Mouse (Mus musculus) heart, postnatal 14 days (tissue): ENCODE measurements around the gene Cox17. TPM values are rescaled to one million over a fixed set of nuclear protein-coding genes. Genes with fewer than 3 reads are reported as not detected.

Experiments
- DNase-seq, 2 experiments: peaks; one replicate each; pipeline ENCODE4 v3.0.0; 2021 to 2022
- intact Hi-C: fragments of 180-260 bp; cut with DNase I; formaldehyde crosslinking; loops from one replicate; pipeline ENCODE4 v1.15.1; 2025
- total RNA-seq, 2 experiments: library from RNA; stranded (reverse); gene quantifications; 2 replicates each; pipeline ENCODE4 v1.2.3; 2021

Gene Cox17
- total RNA-seq, 2 experiments from 2014 or later, result 227 to 256 TPM

DNA sequence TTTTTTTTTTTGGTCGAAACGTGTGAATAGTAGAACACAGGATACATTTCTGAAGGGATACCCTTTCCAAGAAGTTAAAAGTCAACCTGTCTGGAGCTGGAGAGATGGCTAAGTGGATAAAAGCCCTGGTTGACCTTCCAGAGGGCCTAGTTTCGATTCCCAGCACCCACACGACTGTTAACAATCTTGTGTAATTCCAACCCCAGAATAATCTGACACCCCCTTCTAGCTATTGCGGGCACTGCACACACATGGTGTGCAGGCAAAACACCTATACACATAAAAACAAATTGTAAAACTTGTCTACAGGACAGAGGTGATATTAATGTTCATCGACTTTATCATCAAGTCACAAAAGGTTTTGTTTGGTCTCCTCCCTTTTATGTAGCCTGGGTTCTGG is 797 bp downstream of the Cox17 start:
- intact Hi-C loops, result no loop called here
- no peak for DNase-seq

DNA sequence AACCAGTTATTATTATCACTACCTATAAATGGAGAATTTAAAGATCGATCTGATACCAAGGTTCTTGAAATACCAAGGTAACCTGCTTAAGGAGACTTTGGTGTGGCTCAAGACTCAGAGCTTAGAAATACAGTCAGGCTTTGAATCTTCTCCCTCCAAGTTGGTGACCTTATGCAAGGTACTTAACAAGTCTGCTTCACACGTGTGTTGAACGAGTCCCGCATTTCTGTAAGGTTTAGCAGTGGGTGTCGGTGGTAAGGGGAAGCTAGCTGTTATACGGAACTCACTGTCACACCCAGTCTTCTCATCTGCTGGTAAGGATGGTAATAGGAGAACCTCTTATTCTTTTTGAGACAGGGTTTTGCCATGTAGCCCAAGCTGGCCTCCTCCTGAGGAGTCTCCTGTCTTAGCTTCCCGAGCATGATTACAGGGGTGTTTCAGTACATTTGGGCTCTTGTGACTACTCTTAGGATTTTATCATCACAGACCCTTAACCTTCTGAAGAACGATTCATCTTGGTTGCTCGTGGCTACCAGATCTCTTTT is 1.5 kb downstream of the Cox17 start:
- DNase-seq, result no peak
- intact Hi-C loops, result loop anchor here (1.0 kb wide), 1 partner anchor 26 kb away; no protein-coding TSS in a partner anchor

DNA sequence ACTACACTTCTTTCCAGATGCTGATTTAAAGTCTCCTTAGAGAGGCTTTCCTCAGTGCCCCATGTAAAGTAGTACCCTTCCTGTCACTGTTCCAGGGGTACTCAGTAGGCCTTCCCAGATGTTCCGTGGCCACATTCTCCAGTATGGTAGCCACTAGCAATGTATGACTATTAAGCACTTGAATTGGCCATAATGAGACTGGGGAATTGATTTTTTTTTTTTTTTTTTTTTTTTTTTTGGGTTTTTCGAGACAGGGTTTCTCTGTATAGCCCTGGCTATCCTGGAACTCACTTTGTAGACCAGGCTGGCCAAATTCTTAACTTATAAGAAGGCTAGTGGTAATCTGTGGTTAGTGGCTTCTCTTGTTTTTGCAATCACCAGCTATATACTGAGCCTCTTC is 3.1 kb downstream of the Cox17 start:
- intact Hi-C loops, result no loop called here
- DNase-seq, result no peak

DNA sequence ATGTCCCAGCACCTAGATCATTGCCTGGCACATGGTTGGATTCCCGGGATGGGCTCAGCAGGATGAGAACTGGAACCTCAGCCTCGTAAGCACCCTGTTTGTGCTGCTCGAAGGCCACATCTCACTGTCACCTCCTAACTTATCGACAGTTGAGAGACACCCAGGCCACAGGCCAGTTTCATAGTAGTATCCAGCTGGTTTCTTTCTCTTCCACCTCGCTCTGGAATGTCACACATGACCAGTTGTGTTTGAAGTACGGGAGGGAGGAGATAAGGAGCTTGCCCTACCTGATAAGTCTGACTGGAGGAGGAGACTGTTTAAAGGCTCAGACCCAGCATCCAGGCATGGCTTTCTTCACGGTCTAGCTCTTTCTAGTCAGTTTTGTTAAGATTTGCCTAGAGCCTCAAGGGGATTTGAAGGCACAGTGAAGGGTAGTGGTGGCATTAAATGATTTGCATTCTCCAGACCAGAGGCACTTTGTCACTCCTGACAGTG is 3.6 kb downstream of the Cox17 start:
- intact Hi-C loops, result no loop called here
- DNase-seq, result peak; percentile 47 to 68

GRCm38 (mm10) chr16:38350939-38351338 is 4.1 kb downstream of the Cox17 start:
- intact Hi-C loops, result no loop called here
- DNase-seq, result no peak

GRCm38 (mm10) chr16:38352031-38352430 is 5.2 kb downstream of the Cox17 start:
- intact Hi-C loops, result no loop called here
- peak; percentile 63 to 74 for DNase-seq

DNA sequence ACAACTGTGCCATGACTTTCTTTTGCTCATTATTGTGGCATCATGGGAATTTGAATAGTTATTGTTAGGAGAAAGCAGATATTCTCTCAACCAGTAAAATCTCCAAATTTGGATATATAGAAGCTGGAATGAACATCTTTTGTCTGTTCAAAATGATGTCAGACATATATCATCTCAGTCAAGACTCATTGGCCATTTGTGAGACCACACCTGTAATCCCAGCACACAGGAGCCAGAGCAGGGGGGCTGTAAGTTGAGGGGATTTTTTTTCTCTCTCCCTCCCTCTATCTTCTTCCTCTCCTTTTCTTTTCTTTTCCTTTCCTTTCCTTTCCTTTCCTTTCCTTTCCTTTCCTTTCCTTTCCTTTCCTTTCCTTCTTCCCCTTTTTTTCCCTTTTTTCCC is 6.1 kb downstream of the Cox17 start:
- no peak for DNase-seq
- intact Hi-C loops, result no loop called here

- intact Hi-C loops, result no loop called here
- DNase-seq, result no peak
Measured at GRCm38 (mm10) chr16:38353642-38354041, 6.9 kb downstream of the Cox17 start.

DNA sequence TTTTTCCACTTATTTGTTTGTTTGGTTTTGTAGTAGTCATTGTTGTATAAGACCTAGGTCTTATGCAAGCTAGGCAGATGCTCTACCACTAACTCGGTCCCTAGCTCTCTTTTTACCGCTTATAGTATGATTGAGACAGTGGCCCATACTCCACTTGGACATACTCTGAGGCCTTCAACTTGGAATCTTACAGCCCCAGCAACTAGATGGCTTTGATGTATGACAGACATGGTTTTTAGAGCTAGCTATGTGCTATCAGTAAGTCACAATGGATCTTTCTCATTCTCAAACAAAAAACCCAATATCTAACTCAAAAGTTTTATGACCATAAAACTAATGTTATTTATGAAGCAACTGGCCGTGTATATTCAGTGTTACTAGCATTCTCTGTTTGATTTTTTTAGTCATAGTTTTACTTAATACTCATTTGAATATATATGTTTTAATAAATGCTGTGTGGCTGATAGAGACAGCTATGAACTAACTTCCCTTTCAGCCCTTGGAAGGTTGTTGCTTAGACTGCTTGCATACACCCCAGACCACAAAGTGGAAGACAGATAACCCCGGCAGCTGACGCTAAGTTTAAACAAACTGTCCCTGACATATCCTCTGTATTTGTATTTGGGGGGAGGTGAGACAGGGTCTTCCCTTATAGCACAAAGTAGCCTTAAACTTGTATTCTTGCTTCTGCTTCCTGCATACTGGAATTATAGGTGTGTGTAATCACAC is 7.6 kb downstream of the Cox17 start:
- no peak for DNase-seq
- intact Hi-C loops, result no loop called here

DNA sequence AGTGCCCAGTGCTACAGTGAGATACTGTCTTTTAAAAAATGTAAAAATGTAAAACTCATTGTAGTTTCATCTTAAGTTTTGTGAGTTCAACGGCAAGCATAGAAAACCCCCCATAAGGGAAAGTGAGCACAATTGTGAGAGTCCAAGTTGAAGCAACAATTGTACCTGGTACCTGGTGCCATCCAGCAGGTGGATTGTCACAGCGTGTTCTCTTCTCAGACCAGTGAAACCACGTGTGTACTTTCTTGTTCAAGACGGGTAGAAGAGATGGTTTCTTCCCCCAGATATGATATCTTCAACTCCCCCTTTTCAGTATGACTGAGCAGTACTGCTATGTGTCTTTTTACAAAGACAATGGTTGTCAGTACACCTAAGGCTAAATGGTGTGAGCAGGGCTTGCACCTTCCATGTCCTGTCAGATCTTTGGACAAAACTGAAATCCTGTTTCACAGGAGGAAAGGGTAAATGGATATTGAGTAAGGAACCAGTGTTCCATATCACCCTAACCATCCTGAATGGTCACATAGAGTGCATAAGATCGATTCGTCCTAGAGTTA is 11.5 kb downstream of the Cox17 start:
- no peak for DNase-seq
- intact Hi-C loops, result no loop called here

- DNase-seq, result no peak
- intact Hi-C loops, result no loop called here
Measured at GRCm38 (mm10) chr16:38359241-38359640, 12.4 kb downstream of the Cox17 start.

DNA sequence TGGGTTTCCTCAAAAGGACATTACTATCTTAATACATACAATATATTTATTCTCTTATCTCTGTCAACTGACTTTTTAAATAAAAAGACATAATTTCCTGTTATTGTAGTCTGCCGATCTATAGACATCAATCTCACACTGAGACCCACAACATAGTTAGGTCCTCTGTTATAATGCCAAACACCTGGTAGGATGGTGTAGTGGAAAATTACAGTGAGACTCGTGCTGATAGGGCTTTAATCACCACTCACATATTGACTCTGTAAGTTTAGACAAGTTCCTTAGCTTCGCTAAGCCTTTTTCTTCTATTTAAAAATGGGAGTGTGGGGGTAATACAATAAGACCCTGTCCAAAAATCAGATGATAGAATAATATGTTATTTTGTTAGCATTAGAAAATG is 13.1 kb downstream of the Cox17 start:
- DNase-seq, result no peak
- intact Hi-C loops, result no loop called here

GRCm38 (mm10) chr16:38360317-38360716 is 13.5 kb downstream of the Cox17 start:
- intact Hi-C loops, result no loop called here
- no peak for DNase-seq

- intact Hi-C loops, result no loop called here
- peak; percentile 63 to 81 for DNase-seq
Measured at GRCm38 (mm10) chr16:38361933-38362332, 15.1 kb downstream of the Cox17 start, which contains the start of gene Popdc2. Gene Popdc2 (plus strand): TSS chr16:38362209.

DNA sequence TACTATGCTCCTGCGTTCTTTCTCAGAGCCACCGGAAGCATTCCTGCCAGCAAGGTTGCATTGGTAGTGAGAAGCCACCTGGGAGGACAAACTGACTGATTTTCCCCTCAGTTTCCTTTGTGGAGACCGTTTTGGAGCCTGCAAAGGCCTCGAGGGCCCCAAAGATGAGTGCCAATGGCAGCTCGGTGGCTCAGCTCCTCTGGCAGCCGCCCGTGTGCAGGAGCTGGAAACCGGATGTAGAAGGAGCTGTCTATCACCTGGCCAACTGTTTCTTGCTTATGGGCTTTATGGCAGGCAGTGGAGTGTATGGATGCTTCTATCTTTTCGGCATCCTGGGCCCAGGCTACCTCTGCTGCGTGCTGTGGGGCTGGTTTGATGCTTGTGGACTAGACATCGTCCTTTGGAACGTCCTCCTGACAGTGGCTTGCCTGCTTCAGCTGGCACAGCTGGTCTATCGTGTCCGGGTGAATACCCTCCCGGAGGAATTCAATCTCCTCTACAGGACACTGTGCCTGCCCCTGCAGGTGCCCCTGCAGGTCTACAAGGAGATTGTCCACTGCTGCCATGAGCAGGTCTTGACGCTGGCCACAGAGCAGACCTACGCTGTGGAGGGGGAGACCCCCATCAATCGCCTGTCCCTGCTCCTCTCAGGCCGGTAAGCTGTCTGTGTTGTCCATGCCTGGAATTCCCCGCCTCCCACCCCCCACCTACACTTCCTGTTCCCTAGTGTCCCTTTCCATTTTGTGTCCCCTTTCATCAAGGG is 15.9 kb downstream of the Cox17 start:
- no peak for DNase-seq

DNA sequence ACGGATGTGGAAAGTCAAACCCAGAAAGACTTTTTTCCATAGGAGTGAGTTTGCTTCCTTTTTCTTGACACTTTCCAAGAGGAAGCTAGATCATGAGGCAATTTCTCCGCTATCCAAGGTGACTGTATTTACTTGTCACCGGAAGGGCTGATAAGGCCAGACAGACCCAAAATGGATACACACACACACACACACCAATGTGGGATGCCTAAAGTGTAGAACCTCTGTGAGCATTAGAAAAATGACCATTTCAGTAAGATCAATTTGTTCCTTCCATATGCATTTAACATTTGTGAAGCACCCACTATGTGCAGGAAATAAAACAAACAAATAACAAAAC is 16.4 kb downstream of the Cox17 start:
- intact Hi-C loops, result no loop called here

More for the DNA sequence above, 15.9 kb downstream of the Cox17 start:
- intact Hi-C loops, result no loop called here

GRCm38 (mm10) chr16:38363657-38364056 is 16.9 kb downstream of the Cox17 start:
- intact Hi-C loops, result no loop called here

More for the DNA sequence above, 16.4 kb downstream of the Cox17 start:
- no peak for DNase-seq

DNA sequence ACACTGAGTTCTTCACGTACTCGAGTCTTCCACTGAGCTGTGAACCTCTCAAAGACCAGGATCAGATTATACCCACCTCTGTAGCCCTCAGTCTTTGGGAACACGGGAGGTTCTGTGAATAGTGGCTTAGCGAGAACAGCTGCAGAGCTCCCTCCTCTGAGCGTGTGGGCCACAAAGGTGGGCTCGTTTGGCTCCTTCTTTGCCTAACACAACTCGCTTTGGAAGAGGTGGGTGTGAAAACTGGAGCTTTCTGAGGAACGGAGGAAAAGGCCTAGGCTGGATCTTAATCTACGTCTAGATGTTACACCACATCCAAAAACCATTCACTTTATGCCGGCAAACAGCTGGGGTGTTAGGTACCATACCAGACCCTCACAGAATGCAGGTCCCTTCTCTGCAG is 18.6 kb downstream of the Cox17 start:
- intact Hi-C loops, result no loop called here
- DNase-seq, result no peak

More at GRCm38 (mm10) chr16:38363657-38364056, 16.9 kb downstream of the Cox17 start:
- DNase-seq, result no peak

- DNase-seq, result no peak
- intact Hi-C loops, result no loop called here
Measured at GRCm38 (mm10) chr16:38366231-38366630, 19.4 kb downstream of the Cox17 start.

- DNase-seq, result peak; percentile 34 to 49
- intact Hi-C loops, result no loop called here
Measured at GRCm38 (mm10) chr16:38368336-38368735, 21.5 kb downstream of the Cox17 start.

GRCm38 (mm10) chr16:38369000-38369399 is 22.2 kb downstream of the Cox17 start:
- no peak for DNase-seq

More at GRCm38 (mm10) chr16:38369000-38369399, 22.2 kb downstream of the Cox17 start:
- intact Hi-C loops, result no loop called here
